Mouse (Mus musculus): Measurements from ENCODE around the gene Ank. TPM values are rescaled to one million over a fixed set of nuclear protein-coding genes. Genes with fewer than 3 reads are reported as not detected.
"Not testable (repeated sequence)": the region's sequence is repeated elsewhere in the genome, so short reads cannot be mapped to it uniquely, and the experiment has no call there.

Gene Ank
- total RNA-seq, 2 experiments from 2014 or later, result 64.9 to 158 TPM

DNA sequence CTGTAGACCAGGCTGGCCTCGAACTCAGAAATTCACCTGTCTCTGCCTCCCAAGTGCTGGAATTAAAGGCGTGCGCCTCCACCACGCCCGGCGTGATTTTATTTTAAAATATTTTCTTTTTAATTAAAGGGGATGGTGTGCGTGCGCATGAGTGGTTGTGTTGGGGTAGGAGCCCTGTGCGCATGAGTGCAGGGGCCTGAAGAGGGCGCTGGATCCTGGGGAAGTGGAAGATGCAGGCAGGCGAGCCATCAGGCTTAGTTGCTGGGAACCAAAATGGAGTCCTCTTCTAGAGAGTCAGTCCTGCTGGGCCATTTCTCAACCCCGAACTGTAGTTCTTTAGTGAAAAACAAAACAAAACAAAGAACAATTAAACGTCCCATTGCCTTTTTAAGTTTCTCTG is 2.6 kb upstream of the Ank start:
- ATAC-seq (replicated peaks; ENCODE audit: low FRiP score, poor library complexity, severe bottlenecking), result no peak

DNA sequence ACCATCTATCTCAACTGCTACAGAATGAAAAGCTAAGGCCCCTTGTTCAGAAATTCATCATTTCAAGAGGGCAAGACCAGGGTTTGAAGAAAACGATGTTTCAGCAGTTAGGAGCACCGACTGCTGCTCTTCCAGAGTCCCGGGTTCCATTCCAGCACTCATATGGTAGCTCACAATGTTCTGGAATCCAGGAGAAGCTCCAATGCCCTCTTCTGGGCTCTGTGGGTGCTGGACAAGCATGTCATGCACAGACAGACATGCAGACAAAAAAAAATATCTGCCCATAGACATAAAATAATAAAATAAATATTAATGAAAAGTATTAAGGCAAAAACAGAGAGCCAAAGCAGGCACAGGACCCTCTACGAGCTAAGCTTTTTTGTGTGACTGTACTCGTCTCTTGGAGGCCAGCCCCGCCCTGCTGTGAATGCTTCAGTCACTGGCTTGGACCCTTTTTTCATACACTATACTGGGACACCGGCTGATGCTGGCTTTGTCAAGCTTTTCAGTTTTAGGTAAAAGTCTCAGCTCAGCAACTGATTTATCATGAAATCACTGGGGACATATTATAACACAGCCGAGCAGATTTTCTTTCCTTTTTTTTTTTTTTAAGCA is 979 bp upstream of the Ank start:
- ATAC-seq (replicated peaks; ENCODE audit: low FRiP score, poor library complexity, severe bottlenecking), result peak; percentile 63

DNA sequence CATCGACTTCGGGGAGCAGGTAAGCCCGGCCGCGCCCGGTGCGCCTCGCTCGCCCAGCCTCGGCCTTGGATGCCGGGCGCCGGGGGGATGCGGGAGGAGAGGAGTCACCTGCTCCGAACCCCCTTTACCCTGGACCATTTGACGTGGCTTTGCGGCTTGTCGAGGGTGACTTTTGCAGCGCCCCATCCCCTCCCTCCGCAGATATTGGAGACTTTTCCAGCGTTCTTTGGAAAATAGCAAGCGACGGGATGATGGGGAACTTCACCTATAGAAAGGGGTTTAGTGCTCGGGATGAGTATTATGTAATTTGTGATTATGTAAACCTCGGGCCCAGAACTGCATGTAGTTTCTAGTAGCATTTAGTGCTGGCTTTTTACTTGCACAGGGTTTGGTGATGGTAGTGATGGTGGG is 609 bp downstream of the Ank start:
- peak; percentile 36 for ATAC-seq (replicated peaks; ENCODE audit: low FRiP score, poor library complexity, severe bottlenecking)

- ATAC-seq (replicated peaks; ENCODE audit: low FRiP score, poor library complexity, severe bottlenecking), result peak; percentile 46
Measured at GRCm38 (mm10) chr15:27467641-27468040, 1.2 kb downstream of the Ank start.

GRCm38 (mm10) chr15:27468822-27469488 is 2.5 kb downstream of the Ank start:
- peak; percentile 39; the same call in 1 of the 2 replicates for ATAC-seq (replicated peaks; ENCODE audit: low FRiP score, poor library complexity, severe bottlenecking)

GRCm38 (mm10) chr15:27470346-27470745 is 3.9 kb downstream of the Ank start:
- not testable (repeated sequence) for ATAC-seq (replicated peaks; ENCODE audit: low FRiP score, poor library complexity, severe bottlenecking)

GRCm38 (mm10) chr15:27472315-27472714 is 5.8 kb downstream of the Ank start:
- no peak for ATAC-seq (replicated peaks; ENCODE audit: low FRiP score, poor library complexity, severe bottlenecking)

GRCm38 (mm10) chr15:27475988-27476387 is 9.5 kb downstream of the Ank start:
- no peak for ATAC-seq (replicated peaks; ENCODE audit: low FRiP score, poor library complexity, severe bottlenecking)

DNA sequence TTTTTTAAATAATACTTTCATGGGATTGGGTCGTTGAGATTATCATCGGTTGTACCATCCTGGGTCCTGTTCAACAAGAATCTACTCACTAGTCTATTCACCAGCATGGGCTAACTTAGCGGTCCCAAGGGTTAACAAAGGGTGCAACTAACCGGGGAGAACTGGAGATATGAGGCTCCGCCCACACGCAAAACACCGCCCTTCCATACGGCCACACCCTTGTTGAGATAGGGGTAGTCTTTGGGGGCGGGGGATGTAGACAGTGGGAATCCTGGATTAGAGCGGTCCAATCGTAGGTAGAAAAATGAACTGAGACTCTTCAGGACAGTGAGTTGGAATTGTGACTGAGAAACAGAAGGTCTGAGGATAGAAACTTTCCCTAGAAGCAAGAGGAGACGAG is 10.2 kb downstream of the Ank start:
- ATAC-seq (replicated peaks; ENCODE audit: low FRiP score, poor library complexity, severe bottlenecking), result peak; percentile 55; the same call in 1 of the 2 replicates

GRCm38 (mm10) chr15:27477159-27477558 is 10.7 kb downstream of the Ank start:
- no peak for ATAC-seq (replicated peaks; ENCODE audit: low FRiP score, poor library complexity, severe bottlenecking)

DNA sequence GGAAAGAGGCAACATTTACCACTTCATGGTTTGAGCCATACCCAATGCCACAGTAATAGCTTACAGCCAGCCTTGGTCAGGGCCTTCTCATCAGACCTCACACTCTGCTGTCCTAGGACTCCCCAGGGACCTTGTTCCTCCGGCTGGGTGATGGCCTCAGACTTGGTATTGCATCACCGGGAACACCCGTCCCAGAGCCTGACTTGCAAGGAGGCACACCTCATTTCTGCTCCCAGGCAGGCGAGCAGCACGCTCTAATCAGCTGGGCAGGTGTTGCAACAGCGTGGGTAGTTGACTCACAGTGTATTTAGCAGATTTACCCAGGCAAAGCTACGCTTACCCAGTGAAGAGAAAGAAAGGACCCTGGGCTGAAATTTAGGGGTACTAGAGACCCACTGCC is 11.2 kb downstream of the Ank start:
- ATAC-seq (replicated peaks; ENCODE audit: low FRiP score, poor library complexity, severe bottlenecking), result no peak

DNA sequence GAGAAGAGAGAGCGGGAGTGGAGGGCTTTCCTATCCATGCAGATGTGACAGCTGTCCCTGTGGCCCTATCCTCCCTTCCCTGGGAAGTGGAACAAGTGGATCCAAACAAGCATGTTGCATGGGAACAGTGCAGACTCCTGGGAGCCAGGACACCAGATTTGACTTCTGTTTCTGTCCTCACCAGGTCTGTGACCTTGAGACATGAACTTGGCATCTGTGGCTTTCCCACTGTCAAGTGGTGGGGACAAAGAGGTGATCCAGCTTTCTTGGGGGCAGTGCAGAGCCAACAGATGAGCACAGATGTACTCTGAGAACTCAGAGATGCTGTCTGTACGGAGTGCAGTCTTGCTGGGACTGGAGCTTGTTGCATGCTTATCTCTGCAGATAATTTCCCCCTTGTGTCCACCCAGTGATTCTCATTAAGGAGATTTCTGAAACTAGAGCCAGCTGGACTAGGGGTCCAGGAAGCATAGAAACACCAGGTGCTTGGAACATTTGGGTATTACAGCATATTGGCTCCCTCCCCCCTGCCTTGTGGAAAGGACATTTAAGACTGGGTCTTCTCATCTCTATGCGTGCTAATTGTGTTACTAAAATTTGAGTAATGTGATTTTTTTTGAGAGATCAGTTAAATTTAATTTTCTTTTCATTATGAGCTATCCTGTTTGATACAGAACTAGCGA is 14.0 kb downstream of the Ank start:
- ATAC-seq (replicated peaks; ENCODE audit: low FRiP score, poor library complexity, severe bottlenecking), result no peak

- ATAC-seq (replicated peaks; ENCODE audit: low FRiP score, poor library complexity, severe bottlenecking), result no peak
Measured at GRCm38 (mm10) chr15:27481956-27482355, 15.5 kb downstream of the Ank start.

GRCm38 (mm10) chr15:27483183-27483582 is 16.7 kb downstream of the Ank start:
- ATAC-seq (replicated peaks; ENCODE audit: low FRiP score, poor library complexity, severe bottlenecking), result no peak

GRCm38 (mm10) chr15:27485567-27486278 is 19.2 kb downstream of the Ank start:
- ATAC-seq (replicated peaks; ENCODE audit: low FRiP score, poor library complexity, severe bottlenecking), result peak; percentile 98

GRCm38 (mm10) chr15:27486279-27486618 is 19.8 kb downstream of the Ank start:
- no peak for ATAC-seq (replicated peaks; ENCODE audit: low FRiP score, poor library complexity, severe bottlenecking)

- no peak for ATAC-seq (replicated peaks; ENCODE audit: low FRiP score, poor library complexity, severe bottlenecking)
Measured at GRCm38 (mm10) chr15:27487059-27487458, 20.6 kb downstream of the Ank start.

DNA sequence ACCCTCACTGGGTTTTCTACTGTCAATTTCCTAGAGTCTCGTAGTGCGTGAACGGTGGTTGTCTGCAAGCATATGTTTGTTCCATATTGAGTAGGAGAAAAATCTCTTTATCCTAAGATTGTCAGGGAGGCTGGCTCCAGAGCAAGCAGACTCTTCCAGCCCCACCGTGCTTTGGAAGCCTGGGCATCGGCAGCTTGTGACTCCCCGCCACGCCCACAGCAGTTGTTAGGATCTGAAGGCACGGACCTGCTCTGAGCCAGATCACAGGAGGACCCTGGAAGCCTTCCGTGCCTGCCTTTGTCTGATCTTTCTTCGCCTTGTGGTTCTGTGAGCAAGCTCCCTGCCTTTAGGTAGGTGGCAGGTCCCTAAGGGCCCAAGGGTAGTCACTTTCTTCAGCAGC is 21.6 kb downstream of the Ank start:
- no peak for ATAC-seq (replicated peaks; ENCODE audit: low FRiP score, poor library complexity, severe bottlenecking)

- no peak for ATAC-seq (replicated peaks; ENCODE audit: low FRiP score, poor library complexity, severe bottlenecking)
Measured at GRCm38 (mm10) chr15:27490676-27491075, 24.2 kb downstream of the Ank start.

DNA sequence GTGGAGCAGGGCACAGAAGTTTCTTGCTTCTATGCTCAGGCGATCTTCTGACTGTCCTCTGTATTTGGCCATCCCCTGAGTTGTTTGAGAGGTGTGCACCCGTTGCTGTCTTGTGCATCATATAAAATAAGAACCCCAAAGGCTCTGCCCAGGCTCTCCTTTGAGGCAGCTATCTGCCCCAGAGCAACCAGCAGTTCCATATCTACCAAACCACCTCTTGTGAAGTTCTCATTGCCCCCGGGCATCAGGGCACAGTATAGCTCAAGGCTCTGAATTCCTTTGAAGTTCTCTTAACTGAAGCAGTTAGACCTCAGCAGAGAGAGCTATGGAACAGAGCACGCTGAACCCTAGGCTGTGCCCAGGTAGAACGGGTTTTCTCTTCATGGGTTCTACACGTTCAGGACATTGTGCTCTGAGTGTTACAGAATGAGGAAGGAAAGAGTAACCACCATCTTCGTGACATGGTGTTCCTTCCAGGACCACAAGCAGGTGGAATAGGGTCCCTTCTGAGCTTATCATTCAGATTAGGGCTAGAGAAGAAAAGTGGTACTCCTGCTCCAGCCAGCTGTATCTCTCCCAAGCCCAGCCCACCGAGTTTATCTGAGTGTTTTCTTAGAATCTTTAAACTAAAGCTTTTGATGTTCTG is 25.1 kb downstream of the Ank start:
- ATAC-seq (replicated peaks; ENCODE audit: low FRiP score, poor library complexity, severe bottlenecking), result 0 out of 2 replicates have a peak, but pooled peaks have one; percentile 27

Measured in erythroid progenitor cell, adult 5-6 weeks (primary cell).